Mouse (Mus musculus) MN1 (cell line): Measurements from ENCODE around the gene Slc25a11.

ENCODE experiments used
- DNase-seq: peaks from one replicate; pipeline ENCODE4 v3.0.0-alpha.2; 2016; ENCODE audit warnings: low spot score

Gene Slc25a11

DNA sequence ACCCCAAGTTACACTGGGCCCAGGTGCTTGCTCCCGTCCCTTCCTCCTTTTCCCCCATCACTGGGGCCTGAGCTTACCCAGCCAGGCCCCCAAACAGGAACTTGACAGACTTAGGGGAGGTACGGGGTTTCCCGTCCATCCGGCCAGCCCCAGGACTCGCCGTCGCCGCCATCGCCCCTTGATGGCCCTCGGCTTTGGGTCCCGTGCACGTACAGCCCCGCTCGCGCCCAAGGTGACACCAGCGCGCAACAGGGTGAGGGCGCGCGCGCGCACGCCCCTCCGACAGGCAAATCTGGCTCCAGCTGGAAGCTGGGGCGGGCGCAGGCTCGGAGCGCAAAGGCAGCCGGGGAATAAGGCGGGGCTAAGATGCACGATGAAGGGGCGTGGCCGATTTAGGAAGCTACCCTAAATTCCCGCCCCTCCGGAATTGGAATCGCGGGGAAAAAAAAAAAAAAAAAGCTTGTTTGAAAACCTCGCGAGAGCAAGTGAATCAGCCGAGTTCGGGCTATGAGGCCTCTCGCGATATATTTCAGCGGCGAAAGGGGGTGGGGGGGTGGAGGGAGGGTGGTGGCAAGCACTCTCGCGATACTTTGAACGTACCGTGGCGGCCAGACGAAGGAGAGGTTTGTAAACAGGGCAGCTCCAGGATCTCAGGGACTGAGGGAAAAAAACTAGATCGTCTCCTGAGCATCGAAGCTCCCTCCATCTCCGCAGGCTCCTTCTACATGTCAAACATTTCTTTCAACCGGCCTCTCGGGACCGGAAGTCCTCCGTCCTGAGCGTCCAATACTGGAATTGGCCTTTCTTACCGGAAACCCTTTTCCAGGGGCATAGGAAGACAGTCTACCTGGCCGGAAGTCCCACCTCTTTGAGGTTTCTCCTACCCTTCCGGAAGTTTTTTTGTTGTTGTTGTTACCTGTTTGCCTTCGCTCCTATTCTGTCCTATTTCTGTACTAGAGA lies at the start of gene Slc25a11, which contains the start of gene Rnf167:
Gene Slc25a11, minus strand, starts transcription at position 789 of the 960 bp plus-strand sequence.
Gene Rnf167, plus strand, starts transcription at position 545 of the 960 bp plus-strand sequence.
- peak; percentile 99 for DNase-seq

DNA sequence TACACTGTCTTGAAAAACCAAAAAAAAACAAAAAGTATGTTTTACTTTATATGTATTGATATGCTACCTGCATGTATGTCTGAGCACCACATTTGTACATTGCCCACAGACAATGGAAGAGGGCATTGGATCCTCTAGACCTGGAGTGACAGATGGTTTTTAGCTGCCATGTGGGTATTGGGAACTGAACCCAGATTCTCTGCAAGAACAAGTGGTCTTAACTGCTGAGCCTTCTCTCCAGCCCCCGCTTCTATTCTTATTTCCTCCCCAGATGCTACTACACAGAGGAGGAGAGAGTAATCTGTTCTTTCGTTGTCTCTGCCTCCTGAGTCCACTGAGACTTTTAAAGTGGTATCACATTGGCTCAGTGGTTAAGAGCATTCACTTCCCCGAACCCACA lies 46.2 kb upstream of the Slc25a11 start:
- DNase-seq: no peak

DNA sequence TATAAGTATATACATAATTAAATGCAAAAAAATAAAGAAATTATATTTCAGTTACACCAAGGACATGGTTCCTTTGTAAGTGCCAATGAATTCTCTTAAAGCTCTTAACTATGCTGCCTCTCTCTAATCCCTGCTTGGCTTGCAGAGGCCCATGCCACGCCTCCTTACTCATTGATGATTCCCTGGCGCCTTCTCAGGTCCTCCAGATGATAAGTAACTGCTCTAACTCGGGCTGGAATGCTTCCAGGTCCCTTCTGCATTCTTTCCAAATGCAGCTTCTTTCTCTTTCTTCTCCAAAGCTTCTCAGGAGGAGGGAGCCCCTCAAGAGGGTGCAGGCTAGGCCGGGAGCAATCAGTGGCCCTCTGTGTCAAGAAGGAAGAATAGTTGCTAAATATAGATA lies 42.3 kb upstream of the Slc25a11 start:
- no peak for DNase-seq

DNA sequence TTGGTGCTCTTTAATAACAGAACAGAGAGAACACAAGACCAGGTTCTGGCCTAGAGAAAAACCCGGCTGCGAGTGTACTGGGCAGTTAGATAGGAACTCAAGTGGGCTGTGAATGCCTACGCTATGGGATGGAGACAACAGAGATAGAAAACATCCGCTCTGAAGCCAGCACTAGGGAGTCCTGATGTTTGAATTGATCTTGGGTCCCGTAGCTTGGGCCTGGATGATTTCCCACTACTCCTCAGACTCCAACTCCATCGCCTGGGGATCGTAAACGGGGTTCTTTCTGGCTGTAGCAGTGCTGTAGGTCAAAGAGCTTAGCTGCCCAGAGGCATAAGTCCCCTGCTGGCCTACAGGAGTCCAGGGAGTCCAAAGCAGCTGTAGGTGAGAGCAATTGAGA lies 41.1 kb upstream of the Slc25a11 start:
- peak; percentile 28 for DNase-seq

DNA sequence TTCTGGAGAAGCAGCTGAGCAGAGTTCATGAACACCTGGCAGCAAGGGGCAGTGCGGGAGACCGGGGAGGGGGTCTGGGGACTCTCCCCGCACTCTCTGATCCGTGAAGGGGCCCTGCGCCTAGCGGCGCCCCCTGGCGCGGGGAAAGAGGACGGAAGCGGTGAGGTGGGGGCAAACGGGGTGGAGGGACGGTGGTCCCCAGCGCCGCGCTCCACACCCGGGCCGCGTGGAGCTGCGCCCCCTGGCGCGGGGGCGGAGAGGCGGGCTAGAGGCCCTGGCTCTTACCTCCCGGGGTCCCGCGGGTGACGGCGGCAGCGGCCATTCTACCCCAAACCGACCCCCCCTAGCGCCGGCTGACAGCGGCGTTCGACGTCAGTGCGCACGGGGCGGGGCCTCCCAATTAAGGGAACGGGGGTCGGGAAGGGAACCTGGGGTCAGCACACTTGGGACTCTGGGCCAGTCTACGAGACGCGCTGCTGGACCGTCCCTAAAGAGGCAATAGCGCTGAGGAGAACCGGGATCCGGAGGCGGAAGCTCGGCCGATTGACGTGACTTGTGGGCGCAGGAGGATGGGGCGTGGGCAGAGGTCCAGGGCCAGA lies 40.4 kb upstream of the Slc25a11 start, which contains the start of gene Camta2:
Gene Camta2, minus strand, starts transcription at position 505 of the 599 bp plus-strand sequence.
- peak; percentile 76 for DNase-seq

DNA sequence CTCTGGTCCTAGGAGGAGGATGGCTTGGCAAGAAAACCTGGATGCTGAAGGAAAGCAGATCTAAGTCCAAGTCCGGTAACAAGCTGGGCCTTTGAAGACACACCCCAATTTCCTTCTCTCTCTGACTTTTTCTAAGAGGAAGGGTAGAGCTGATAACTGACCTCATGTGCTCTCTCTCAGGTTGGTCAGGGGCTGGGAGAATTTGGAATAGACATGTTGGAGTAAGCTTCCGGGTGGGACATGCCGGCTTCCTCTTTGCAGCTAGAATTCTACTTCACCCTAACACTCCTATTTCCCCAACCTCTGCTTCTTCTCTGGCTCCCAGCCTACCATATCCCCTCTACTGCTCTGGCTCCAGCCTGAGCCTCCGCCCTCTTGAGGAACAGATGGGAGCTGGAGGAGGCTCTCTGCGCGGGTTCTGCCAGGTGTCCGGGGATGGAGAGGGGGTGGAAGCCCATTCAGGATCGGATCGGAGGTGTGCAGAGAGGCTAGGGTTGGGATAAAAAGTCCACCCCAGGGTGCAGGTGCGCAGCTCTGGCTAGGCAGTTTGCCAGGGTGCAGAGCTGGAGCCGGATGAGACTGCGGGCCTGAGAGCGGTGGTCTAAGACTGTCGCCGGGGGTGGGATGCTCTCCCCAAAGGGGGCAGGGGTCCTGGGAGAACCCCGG lies 39.8 kb upstream of the Slc25a11 start:
- DNase-seq: peak; percentile 42

DNA sequence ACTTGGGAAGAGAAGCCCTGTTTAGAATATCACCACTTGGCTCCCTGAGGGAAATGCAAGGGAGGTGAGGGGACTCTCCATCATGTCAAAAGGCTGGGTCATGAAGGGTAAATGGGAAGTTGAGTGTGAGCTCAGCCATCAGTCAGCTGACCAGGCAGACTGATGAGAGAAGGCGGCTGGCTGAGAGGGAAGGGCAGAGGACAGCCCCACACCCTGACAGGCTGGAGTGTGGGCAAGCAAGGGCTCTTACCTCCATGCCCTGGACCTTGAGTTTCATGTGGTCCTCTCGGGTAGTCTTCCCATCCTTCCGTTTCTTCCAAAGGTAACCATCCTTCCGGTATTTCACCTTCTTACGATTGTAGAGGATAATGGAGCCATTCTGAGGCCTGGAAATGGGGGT lies 36.4 kb upstream of the Slc25a11 start:
- DNase-seq: no peak

DNA sequence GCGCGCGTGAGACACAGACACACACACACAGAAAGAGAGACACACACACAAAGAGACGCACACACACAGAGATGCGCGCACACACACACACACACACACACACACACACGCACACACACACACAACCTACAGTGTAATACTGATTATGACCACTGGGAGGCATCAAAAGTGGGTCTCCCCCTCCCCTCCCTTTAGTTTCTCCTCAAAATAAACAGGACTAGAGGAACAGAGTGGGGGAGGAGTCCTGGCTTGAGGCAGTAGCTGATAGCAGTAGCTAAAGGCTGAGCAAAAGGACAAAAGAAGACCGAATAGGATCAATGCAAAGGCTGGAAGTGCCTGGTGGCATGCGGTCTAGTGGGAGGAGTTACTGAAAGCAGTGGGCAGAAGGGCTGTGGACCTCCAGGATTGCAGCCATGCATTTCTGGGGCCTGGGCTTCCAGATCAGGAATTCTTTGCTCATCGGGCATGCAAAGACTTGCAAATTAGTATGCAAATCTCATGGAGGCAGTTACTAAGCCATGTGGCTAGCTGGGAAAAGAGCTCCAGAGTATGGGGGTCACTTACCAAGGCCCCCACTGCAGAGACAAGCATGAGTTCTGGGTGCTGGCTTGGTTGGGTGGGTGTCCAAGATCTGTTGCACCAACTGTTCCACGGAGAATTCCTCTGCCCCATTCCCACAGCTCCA lies 34.8 kb upstream of the Slc25a11 start:
- DNase-seq: peak; percentile 54

DNA sequence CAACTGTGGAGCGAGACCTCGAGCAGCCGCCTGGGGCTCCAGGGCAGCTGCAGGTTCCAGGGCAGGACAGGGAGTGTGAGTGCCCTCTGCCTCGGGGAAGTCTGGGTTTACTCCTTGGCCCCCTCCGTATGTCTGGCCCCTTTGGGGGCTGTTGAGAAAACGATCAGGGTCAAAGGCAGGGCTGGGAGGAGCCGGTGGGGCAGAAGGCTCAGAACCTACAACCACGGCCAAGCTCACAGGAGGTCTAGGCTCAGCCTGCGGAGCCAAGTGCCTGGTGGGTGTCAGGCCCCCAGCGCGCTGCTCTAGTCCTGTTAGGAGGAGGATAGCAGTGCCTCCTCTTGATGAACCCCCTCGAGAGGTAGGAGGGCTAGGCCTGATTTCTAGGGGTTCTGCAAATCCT lies 33.9 kb upstream of the Slc25a11 start:
- no peak for DNase-seq

DNA sequence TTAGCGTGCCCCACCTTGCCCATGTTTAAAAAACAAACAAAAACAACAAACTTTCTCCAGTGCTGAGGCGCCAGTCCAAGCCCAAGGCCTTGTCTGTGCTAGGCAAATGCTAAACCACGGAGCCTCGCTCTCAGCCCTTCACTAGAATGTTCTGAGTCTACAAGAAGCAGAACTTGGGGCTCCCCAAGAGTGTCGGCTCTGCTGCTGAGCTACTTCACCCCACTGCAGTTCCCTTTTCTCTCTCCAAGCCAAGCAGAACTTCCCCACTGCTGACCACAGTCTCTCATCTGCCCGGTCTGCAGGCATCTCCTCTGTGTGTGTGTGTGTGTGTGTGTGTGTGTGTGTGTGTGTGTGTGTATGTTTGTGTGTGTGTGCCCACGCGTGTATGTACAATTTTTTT lies 32.6 kb upstream of the Slc25a11 start:
- DNase-seq: no peak

DNA sequence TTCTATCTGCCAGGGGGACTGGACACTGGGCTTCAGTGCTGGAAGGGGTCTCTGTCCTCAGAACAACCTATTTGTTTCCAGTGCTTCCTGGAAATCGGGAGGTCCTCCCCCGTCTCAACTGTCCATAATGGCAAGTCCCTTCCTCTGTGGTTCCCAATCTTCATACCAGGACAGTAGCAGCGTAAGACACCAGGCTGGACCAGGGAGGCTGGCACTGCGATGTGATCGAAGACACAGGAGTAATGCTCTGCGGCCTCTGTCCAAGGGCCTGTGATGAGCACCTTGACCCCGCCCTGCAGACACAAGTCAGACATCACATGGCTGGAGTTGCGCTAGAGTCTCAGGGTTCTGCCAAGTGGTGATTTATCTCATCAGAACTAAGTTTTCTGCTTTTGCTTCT lies 32.1 kb upstream of the Slc25a11 start:
- no peak for DNase-seq

DNA sequence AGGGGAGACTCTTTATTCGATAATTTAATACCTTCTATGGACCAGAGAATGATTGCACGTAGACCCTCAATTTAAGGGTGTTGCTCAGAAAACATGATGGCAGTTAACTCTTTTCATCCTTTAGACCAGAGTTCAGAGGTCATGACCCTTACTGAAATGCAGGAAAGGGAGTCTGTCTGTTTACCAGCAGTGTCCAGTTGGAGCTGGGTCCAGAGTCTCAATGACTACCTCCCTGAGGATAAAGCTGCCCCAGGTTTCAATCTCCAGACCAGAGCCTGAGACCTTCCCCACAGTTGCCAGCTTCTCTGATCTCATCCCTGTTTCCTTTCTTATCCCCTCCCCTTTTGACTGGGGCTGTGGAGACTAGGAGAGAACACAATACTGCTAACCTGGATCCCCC lies 31.3 kb upstream of the Slc25a11 start:
- no peak for DNase-seq

DNA sequence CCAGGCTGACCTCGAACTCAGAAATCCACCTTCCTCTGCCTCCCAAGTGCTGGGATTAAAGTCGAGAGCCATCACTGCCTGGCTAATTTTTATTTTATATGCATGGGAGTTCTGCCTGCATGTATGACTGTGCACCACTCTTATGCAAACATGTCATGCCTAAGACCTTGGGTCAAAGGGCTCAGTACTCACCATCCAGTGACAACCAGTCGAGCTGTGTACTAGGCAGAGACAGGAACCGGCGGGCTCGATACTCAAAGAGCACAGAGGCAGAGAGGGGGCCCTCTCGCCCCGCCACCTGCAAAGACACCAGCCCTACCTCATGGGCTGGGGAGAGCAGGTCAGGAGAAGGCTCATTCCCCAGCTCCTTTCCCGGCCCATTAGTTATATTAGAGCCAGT lies 30.8 kb upstream of the Slc25a11 start:
- no peak for DNase-seq

DNA sequence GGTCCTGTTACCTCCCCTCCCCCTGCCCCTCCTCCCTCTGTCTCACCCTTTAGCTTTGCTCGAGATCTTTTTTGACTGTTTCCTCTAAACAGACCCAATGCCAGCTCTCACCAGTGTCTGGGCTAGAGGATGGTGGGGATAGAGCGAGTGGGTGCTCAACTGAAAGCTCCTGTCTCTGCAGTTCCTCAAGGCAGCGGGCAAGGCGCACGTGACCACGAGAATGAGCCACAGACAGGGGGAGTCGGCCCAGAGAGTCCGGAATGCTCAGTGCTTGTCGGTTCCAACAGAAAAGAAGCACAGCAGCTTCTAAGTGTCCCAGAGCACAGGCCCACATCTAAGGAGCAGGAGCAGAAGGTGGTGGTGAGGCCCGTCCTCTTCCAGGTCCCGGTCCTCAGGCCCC lies 27.2 kb upstream of the Slc25a11 start:
- no peak for DNase-seq

DNA sequence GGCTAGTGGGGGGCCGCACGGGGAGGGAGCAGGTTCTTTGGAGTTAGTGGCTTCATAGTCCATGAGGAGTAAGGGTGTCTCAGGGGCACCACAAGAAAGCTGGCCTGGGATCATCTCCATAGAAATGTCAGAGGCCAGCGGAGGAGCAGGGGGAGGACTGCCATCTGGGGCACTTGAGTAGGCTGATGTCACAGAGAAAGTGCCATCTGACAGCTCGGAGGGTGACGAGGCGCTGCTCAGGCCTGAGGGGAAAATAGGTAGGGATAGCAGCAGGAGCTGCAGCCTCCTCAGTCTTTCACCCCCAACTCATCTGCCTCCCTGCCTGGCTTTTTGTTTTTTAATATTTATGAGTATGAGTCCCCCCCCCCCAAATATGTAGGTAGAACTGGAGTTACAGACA lies 26.7 kb upstream of the Slc25a11 start:
- no peak for DNase-seq

DNA sequence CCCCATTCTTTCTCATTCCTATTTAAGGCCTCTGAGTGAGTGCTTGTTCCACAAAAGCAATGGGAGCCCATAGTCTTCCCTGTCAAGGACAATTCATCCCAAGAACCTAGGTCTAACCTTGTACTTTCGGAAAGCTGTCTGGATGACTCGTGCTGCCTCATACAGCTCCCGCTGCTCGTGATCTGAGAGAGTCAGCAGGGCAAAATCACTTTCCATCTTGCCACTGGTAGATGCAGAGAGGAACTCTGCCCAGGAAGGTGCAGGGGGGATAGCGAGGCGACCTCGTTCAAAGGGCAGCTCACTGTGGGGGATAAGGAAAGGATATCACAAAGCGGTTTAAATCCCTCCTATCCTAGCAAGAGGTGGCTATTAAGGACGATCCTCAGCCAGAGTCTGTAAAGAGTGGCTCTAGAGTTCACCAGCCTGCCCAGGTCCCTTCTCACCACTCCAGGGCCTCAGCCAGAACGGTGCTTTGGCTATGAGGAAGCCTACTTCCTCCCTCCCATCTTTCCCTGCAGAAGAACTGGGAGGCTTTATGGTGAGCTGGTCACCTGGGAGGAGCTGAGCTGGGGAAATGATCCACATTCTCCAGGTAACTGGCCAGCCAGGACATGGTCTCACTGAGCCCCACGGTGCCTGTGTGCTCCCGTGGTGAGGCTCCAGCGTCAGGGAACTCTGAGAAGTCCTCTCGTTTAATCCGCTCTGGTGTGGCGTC lies 24.2 kb upstream of the Slc25a11 start:
- DNase-seq: no peak

DNA sequence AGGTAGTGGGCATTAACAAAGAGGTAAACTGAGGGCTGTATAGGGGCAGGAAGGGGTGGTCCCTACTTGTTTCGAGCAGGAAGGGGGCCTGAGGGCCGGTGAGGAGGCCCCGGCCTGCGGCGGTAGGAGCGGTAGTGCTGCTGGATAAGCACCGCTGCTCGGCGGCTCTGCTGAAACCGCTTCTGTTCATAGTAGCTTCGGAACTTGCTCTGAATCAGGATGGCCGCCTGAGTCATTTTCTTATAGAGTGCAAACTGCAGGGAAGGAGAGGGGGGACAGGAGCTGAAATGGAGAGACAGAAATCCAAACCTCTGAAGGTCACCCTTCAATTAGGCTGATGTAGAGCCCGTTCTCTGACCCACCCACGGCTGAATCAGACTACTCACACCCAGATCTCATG lies 23.2 kb upstream of the Slc25a11 start:
- DNase-seq: no peak

DNA sequence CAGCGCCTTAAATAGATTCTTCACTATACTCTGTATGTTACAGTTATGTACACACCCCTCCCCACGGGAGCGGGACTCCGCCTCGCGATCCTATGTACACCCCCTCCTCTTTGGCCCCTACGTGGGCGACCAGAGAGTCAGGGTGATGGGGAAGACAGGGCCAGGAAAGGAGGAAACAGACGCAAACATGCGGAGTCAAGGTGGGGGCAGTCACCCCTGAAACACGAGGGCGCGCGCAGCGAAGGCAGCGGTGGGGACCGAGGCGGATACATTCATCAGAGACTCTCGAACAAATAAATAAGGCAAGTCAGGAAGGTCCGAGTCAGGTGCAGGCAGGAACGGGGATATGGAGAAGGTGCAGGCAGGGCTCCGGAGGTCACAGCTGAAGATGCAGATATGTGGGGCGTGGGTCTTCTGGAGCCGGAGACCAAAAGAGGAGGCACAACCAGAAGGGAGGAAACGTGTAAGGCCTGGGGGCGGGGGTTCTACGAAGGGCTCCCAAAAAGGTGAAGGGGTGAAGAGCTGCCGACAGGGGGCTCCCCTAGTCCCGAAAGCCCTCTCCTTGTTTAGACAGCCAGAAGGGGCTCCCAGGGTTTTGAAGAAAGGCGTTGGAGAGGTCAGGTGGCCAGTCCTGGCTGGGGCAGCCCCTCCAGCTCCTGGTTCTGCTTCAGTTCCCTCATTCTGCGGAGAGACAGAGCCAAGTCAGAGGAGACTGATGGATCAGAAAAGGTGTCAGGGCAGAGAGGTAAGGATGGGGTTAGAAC lies 22.5 kb upstream of the Slc25a11 start:
- DNase-seq: peak; percentile 81

DNA sequence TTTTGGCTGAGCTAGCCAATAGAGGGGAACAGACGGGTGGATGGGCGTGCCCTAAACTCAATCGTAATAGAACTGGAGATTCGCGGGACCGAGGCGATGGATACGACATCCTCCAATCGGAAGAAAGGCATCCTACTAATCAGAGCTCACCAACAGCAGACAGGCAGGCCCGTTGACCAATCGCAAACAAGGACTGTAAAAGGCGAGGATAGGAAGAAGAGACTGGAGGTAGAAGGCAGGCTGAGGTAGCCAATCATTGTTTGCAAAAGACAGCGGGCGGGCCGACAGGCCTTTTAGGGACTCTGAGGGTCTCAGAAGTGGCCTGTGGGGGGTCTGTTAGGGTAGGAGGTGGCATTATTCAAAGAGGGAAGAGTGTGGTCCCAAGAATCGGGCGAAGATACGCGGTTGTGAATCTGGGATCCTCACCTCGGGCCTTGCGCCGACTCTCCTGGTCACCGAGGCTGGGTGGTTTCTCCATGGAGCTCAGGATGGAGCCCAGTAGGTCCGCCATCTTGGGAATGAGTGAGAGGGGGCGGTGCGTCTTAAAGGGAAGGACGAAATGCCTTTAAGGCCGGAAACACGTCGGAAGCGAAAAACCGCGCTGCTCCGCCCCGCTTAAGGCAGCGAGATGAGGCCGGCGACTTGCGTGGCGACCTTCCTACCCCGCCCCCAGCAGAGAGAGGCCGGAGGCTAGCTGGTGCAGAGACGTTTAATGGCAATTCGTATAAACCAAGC lies 21.7 kb upstream of the Slc25a11 start, which contains the start of gene Spag7:
Gene Spag7, minus strand, starts transcription at position 646 of the 735 bp plus-strand sequence.
- DNase-seq: peak; percentile 98

DNA sequence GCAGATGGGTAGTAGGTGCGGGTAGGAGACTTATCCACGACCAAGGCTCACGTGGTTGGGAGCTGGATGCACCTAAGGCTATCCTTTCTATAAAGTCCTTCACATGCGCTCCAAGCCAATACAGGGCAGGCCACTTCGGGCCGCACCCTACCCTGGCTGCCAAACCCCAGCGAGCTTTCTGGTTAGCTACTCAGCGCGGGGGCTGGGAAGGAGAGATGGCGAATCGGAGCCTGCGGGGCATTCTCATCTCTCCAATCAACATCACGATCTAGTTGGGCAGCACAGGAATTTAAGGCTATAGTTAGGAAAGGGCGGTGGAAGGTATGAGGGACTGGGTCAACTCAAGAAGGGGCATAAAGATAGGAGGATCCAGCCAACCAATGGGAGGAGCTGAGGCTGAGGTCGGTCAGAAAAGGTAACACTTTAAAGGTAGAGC lies 21.1 kb upstream of the Slc25a11 start:
- no peak for DNase-seq
